Mouse (Mus musculus): ENCODE measurements around the gene Cebpb. TPM values are rescaled to one million over a fixed set of nuclear protein-coding genes. Genes with fewer than 3 reads are reported as not detected.

The Cebpb gene
- polyA plus RNA-seq, 1 experiment, result 5.8 TPM

GRCm38 (mm10) chr2:167693540-167693939, 4.8 kb downstream of the Cebpb start:
- DNase-seq (ENCODE audit: low read depth), result no peak
- TF ChIP-seq POLR2A (IDR thresholded peaks at IDR 0.05; ENCODE audit: borderline replicate concordance, extremely low read depth, insufficient read depth, insufficient read length, poor library complexity, severe bottlenecking) (no peak), CTCF (IDR thresholded peaks at IDR 0.05; ENCODE audit: borderline replicate concordance, extremely low read depth, insufficient read depth, insufficient read length) (no peak)

DNA sequence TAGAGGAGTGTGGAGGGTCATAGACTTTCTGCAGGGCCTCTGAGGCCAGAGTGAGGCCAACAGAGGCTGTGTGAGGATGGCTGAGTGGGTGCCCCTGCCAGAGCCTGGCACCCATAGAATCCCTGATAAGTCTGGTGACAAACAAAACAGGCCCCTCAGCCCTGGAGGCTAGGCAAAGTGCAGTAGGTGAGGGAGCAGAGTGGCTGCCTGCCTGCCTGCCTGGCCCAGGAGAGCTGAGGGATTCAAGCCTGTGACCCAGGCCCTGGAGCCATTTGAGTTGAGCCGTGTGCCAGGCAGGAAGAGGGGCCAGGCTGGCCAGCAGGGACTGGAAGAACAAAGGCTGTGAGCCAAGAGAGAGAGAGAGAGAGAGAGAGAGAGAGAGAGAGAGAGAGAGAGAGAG, 5.5 kb downstream of the Cebpb start:
- TF ChIP-seq POLR2A (IDR thresholded peaks at IDR 0.05; ENCODE audit: borderline replicate concordance, extremely low read depth, insufficient read depth, insufficient read length, poor library complexity, severe bottlenecking) (no peak), CTCF (IDR thresholded peaks at IDR 0.05; ENCODE audit: borderline replicate concordance, extremely low read depth, insufficient read depth, insufficient read length) (no peak)
- no peak for DNase-seq (ENCODE audit: low read depth)

- DNase-seq (ENCODE audit: low read depth), result no peak
- TF ChIP-seq CTCF (IDR thresholded peaks at IDR 0.05; ENCODE audit: borderline replicate concordance, extremely low read depth, insufficient read depth, insufficient read length) (no peak), POLR2A (IDR thresholded peaks at IDR 0.05; ENCODE audit: borderline replicate concordance, extremely low read depth, insufficient read depth, insufficient read length, poor library complexity, severe bottlenecking) (no peak)
Measured at GRCm38 (mm10) chr2:167694963-167695362, 6.2 kb downstream of the Cebpb start.

DNA sequence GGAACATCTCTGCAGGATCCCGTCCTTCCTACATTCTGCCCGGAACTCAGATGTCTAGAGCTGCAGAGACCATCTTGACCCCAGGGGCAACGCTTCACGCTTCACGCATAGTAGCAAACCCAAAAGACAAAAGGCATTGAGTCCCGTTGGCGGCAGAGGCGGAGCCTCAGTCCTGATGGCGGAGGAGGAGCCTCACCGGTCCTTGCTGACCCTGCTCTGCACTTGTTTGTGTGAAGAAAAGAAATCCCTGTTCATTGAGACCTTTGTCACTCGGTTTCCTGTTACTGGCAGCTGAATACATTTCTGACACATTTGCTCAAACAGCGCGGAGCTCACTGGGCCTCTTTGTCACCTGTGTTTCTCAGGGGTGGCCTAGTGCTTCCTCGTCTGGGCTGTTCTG, 6.8 kb downstream of the Cebpb start:
- TF ChIP-seq CTCF (IDR thresholded peaks at IDR 0.05; ENCODE audit: borderline replicate concordance, extremely low read depth, insufficient read depth, insufficient read length), result no peak
- no peak for TF ChIP-seq POLR2A (IDR thresholded peaks at IDR 0.05; ENCODE audit: borderline replicate concordance, extremely low read depth, insufficient read depth, insufficient read length, poor library complexity, severe bottlenecking)
- DNase-seq (ENCODE audit: low read depth), result no peak

DNA sequence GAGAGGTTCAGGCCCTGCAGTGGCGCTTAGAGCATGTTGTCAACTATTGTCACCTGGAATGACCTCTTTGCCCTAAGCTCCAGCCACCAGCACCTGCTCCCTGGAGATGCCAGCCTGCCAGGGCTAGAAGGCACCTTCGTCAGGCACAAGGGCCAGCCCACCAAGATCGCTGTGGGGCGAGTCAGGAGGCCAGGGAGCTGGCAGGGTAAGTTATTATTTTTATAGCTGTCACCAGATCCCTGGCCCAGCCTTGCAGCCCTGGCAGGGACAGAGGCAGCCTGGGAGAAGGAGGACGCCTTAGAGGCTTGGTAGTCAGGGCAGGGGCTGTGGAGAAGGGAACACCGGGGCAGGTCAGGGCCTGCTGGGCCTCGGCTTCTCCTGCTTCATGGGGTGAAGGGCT, 7.4 kb downstream of the Cebpb start:
- no peak for TF ChIP-seq POLR2A (IDR thresholded peaks at IDR 0.05; ENCODE audit: borderline replicate concordance, extremely low read depth, insufficient read depth, insufficient read length, poor library complexity, severe bottlenecking)
- TF ChIP-seq CTCF (IDR thresholded peaks at IDR 0.05; ENCODE audit: borderline replicate concordance, extremely low read depth, insufficient read depth, insufficient read length), result no peak
- no peak for DNase-seq (ENCODE audit: low read depth)

DNA sequence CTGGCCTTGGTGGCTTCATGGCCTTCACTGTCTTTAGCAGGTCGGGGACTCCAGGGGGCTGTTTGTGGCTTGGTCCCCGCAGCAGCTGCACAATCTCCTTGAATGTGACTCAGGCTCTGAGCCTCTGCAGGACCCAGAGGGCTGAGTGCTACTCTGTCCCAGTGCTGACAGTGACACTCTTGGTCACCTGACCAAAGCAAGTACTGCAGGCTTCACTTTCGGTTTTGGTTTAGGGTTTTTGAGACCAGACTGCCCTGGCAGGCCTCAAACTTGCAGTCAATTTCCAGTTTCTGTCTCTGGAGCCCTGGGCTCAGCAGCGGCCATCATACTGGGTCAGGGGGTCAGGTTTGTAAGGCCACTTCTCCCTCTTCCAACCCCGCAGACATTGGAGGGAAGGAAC, 9.2 kb downstream of the Cebpb start:
- no peak for TF ChIP-seq POLR2A (IDR thresholded peaks at IDR 0.05; ENCODE audit: borderline replicate concordance, extremely low read depth, insufficient read depth, insufficient read length, poor library complexity, severe bottlenecking)
- TF ChIP-seq CTCF (IDR thresholded peaks at IDR 0.05; ENCODE audit: borderline replicate concordance, extremely low read depth, insufficient read depth, insufficient read length), result no peak
- no peak for DNase-seq (ENCODE audit: low read depth)

DNA sequence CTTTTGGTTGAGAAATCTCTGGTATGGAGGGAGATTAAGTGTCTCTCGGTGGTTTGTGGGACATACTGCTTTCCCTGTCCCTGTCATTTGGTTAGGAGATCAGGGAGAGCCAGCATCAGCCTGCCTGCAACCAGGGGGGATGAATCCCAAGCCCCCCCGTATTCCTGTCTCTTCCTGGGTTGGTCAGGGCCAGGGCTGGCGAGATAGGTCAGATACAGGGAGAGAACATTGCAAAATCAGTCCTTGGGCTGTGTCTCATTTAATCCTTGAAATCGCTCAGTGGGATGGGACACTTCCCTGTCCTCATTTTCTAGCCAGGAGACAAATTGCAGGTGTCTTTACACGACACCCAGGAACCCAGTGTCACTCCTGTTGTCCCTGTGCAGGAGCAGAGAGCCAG, 11.3 kb downstream of the Cebpb start:
- no peak for DNase-seq (ENCODE audit: low read depth)
- no peak for TF ChIP-seq POLR2A (IDR thresholded peaks at IDR 0.05; ENCODE audit: borderline replicate concordance, extremely low read depth, insufficient read depth, insufficient read length, poor library complexity, severe bottlenecking)
- TF ChIP-seq CTCF (IDR thresholded peaks at IDR 0.05; ENCODE audit: borderline replicate concordance, extremely low read depth, insufficient read depth, insufficient read length), result no peak

DNA sequence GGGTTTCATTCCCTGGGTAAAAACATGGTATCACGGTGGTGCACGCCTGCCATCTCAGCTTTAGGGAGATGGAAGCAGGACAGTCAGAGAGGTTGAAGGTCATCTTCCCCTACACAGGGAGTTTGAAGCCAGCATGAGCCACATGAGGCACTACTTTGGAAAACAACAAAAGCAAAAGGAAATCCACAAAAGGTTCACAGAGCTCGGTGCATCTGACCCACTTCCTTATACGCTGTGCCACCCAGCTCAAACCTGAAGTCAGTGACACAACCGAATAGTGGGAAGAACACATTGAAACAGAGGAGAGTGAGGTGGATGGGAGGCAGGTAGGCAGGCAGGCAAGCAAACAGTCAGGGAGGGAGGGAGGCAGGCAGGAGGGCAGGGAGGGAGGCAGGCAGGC, 12.8 kb downstream of the Cebpb start:
- no peak for DNase-seq (ENCODE audit: low read depth)
- TF ChIP-seq POLR2A (IDR thresholded peaks at IDR 0.05; ENCODE audit: borderline replicate concordance, extremely low read depth, insufficient read depth, insufficient read length, poor library complexity, severe bottlenecking) (no peak), CTCF (IDR thresholded peaks at IDR 0.05; ENCODE audit: borderline replicate concordance, extremely low read depth, insufficient read depth, insufficient read length) (no peak)

DNA sequence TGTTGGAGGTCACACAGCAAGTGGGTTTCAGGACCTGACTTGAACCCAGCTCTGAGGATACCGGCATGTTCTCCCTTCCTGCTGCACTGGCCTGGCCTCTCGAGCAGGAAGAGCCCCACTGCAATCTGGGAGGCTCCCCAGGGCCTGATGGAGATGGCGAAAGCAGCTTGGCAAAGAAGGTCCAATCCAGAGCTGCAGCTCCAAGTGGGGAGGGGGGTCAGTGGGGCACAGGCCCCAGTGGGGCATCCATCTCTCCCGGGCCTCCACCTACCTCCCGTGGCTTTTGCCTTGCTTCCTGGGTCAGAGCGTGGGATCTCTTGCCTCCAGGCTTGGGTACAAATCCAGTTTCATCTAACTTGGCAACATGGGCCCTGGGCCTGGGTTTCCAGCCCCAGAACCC, 13.4 kb downstream of the Cebpb start:
- no peak for TF ChIP-seq POLR2A (IDR thresholded peaks at IDR 0.05; ENCODE audit: borderline replicate concordance, extremely low read depth, insufficient read depth, insufficient read length, poor library complexity, severe bottlenecking)
- DNase-seq (ENCODE audit: low read depth), result no peak

- no peak for DNase-seq (ENCODE audit: low read depth)
- TF ChIP-seq POLR2A (IDR thresholded peaks at IDR 0.05; ENCODE audit: borderline replicate concordance, extremely low read depth, insufficient read depth, insufficient read length, poor library complexity, severe bottlenecking), result no peak
- TF ChIP-seq CTCF (IDR thresholded peaks at IDR 0.05; ENCODE audit: borderline replicate concordance, extremely low read depth, insufficient read depth, insufficient read length), result no peak
Measured at GRCm38 (mm10) chr2:167704409-167704808, 15.7 kb downstream of the Cebpb start.

- TF ChIP-seq POLR2A (IDR thresholded peaks at IDR 0.05; ENCODE audit: borderline replicate concordance, extremely low read depth, insufficient read depth, insufficient read length, poor library complexity, severe bottlenecking), result no peak
- DNase-seq (ENCODE audit: low read depth), result no peak
Measured at GRCm38 (mm10) chr2:167706183-167706939, 17.6 kb downstream of the Cebpb start.

- TF ChIP-seq POLR2A (IDR thresholded peaks at IDR 0.05; ENCODE audit: borderline replicate concordance, extremely low read depth, insufficient read depth, insufficient read length, poor library complexity, severe bottlenecking) (no peak), CTCF (IDR thresholded peaks at IDR 0.05; ENCODE audit: borderline replicate concordance, extremely low read depth, insufficient read depth, insufficient read length) (no peak)
- DNase-seq (ENCODE audit: low read depth), result no peak
Measured at GRCm38 (mm10) chr2:167708373-167708772, 19.7 kb downstream of the Cebpb start.

Data from brain, embryonic 14.5 days (tissue).